Mouse (Mus musculus) lung, postnatal 0 days (tissue): ENCODE data around the gene 1500011B03Rik.

Source experiments
- CTCF ChIP-seq: IDR thresholded peaks from 2 replicates; pipeline ENCODE4 v1.5.1; 2016; ENCODE audit warnings: antibody characterized with exemption, mild to moderate bottlenecking
- EP300 ChIP-seq: IDR thresholded peaks from 2 replicates; pipeline ENCODE4 v1.6.1; 2016; ENCODE audit warnings: antibody characterized with exemption, mild to moderate bottlenecking, control low read depth

GRCm38 (mm10) chr5:114803231-114803630 lies 20.0 kb downstream of the 1500011B03Rik start:
- no peak for TF ChIP-seq EP300
- TF ChIP-seq CTCF: no peak
